Mouse (Mus musculus) brain, embryonic 14.5 days (tissue): ENCODE data around the gene Gh. TPM values are rescaled to one million over a fixed set of nuclear protein-coding genes. Genes with fewer than 3 reads are reported as not detected.
A peak's percentile ranks its signal among the peaks of the same experiment; 100 is the strongest.

Experiments
- DNase-seq: peaks from one replicate; pipeline ENCODE4 v3.0.0-alpha.2; 2011; ENCODE audit warnings: low read depth
- CTCF ChIP-seq: fragments of 200-500 bp; IDR thresholded peaks from 2 replicates; pipeline ENCODE4 v1.5.1; 2012; ENCODE audit warnings: inconsistent platforms, mild to moderate bottlenecking, moderate library complexity, borderline replicate concordance; ENCODE audit not compliant: insufficient read depth, insufficient read length; ENCODE audit errors: extremely low read depth
- POLR2A ChIP-seq: fragments of 200-500 bp; IDR thresholded peaks from 2 replicates; pipeline ENCODE4 v1.6.1; 2012; ENCODE audit warnings: mild to moderate bottlenecking, inconsistent platforms, borderline replicate concordance; ENCODE audit not compliant: poor library complexity, insufficient read depth, insufficient read length, severe bottlenecking; ENCODE audit errors: extremely low read depth
- polyA plus RNA-seq: library from polyadenylated mRNA; depleted of rRNA; stranded (reverse); fragments of >200 nt; gene quantifications from 2 replicates; pipeline ENCODE4 v1.2.3, GENCODE M21; 2012; rRNA removed

Gh gene
- polyA plus RNA-seq, 1 experiment, result not detected

GRCm38 (mm10) chr11:106266431-106266830 is 35.2 kb downstream of the Gh start:
- TF ChIP-seq POLR2A (no peak), CTCF (no peak)
- DNase-seq, result no peak

GRCm38 (mm10) chr11:106265570-106265969 is 36.1 kb downstream of the Gh start:
- TF ChIP-seq CTCF (no peak), POLR2A (no peak)
- DNase-seq, result no peak

DNA sequence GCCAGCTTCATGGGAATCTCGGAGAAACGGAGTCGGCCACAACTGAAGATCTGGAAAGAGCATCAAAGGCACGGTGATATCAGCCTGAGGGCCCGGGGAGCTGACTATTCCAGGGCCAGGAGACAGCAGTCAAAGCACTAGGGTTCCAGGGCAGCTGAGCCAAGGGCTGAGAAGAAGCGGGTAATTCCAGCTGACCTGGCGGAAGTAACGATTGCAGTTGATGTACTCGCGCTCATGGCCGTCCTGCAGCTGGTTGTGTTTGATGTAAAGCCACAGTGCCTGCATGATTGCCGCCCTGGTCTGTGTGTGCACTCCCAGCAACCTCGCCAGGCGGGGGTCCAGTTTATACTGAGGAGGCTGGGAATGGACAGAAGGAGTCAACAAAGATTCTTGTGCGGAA is 36.7 kb downstream of the Gh start:
- TF ChIP-seq CTCF (no peak), POLR2A (no peak)
- no peak for DNase-seq

DNA sequence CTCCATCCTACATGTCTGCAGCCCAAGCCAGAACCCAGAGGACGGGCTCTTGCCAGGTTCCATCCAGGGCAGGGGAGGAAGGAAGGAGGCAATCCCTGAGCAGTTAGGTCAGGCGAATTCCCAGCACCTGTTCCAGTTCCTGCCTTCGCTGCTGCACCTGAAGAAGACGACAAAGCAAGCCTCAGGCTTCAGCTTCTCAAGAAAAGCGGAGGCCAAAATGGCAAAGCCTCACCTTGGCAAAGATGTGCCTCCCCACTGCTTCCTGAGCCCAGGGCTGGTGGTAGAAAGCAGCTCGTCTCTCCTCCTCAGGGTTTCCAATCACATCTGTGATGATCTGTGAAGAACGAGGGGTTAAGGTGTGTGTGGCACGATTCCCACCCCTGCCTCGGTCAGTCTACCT is 37.7 kb downstream of the Gh start:
- TF ChIP-seq CTCF (no peak), POLR2A (no peak)
- no peak for DNase-seq

DNA sequence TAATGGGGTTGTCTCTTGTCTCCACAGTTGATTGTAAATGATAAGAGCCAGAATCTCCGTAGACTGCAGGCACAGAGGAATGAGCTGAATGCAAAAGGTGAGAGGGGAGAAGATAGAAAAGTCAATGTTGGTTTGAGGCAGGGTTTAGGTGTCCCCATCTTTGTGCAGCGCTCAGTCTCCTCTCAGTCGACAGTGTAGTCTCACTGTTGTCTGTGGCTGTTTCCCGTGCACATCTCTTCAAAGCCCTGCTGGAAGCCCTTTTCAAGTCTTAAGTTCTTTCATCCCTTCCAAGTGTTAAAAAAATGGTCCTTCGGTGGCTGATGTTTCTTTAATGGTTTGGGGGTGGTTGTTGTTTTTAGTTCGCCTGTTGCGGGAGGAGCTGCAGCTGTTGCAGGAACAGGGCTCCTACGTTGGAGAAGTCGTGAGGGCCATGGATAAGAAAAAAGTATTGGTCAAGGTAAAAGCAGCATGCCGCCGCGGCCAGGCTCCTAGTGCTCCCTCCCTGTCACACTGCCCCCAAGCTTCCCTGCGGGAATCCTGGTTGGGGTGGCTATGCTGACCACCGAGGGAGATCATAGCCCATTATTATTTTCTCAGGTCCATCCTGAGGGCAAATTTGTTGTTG is 40.7 kb downstream of the Gh start:
- DNase-seq, result no peak
- TF ChIP-seq CTCF (no peak), POLR2A (no peak)

GRCm38 (mm10) chr11:106256775-106257174 is 44.9 kb downstream of the Gh start:
- TF ChIP-seq POLR2A (no peak), CTCF (no peak)
- no peak for DNase-seq

- DNase-seq, result peak; percentile 98
- TF ChIP-seq CTCF (no peak), POLR2A (peak; percentile 47; the same call in 1 of the 2 replicates)
These were observed 45.8 kb downstream of the Gh start, which contains the start of the genes Ftsj3 and Psmc5 for GRCm38 (mm10) chr11:106255685-106256451. TSS of gene Ftsj3 (minus strand) at chr11:106256079. TSS of gene Psmc5 (plus strand) at chr11:106256154.

- TF ChIP-seq POLR2A, result no peak
- no peak for TF ChIP-seq CTCF
- DNase-seq, result peak; percentile 11
These were observed 46.5 kb downstream of the Gh start for GRCm38 (mm10) chr11:106255174-106255573.

DNA sequence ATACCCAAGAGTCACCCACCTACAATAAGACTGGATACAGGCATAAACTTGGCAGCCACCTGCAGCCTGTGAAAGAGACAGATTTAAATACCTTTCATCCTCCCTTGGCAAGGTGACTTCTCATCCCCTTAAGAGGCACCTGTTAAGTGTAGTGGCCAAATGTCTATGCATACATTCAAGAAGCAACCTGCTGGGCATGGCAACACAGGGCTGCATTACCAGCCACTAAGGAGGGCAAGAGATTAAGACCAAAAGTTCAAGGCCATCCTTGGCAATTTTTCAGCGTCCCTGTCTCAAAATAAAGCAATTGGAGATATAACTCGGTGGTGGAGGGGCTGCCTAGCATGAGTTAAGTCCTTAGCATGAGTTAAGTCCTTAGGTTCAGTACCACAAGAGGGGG is 46.9 kb downstream of the Gh start:
- no peak for DNase-seq
- no peak for TF ChIP-seq POLR2A
- no peak for TF ChIP-seq CTCF

Other genes starting within 250 kb of the Gh start
- gene Taco1, start 235.8 kb downstream of the Gh start, polyA plus RNA-seq, result 12.6 and 13.4 TPM in 2 replicates
- gene Map3k3, start 217.3 kb downstream of the Gh start, polyA plus RNA-seq, result 33.1 and 33.5 TPM in 2 replicates
- gene Gm10840, start 141.0 kb downstream of the Gh start, polyA plus RNA-seq, result 0.77 TPM in 1 of 2 replicates, not detected in the other
- 128 and 134 TPM in 2 replicates for gene Limd2, start 141.0 kb downstream of the Gh start, polyA plus RNA-seq
- 54.3 and 68.3 TPM in 2 replicates for gene Strada, start 99.7 kb downstream of the Gh start, polyA plus RNA-seq
- gene Ccdc47, start 85.5 kb downstream of the Gh start, polyA plus RNA-seq, result 44.1 and 54.9 TPM in 2 replicates
- gene Ddx42, start 84.9 kb downstream of the Gh start, polyA plus RNA-seq, result 41.1 and 56.8 TPM in 2 replicates
- 30.1 and 31.5 TPM in 2 replicates for gene Ftsj3, start 45.8 kb downstream of the Gh start, polyA plus RNA-seq
- gene Psmc5, start 45.7 kb downstream of the Gh start, polyA plus RNA-seq, result 162 and 165 TPM in 2 replicates
- gene Smarcd2, start 28.9 kb downstream of the Gh start, polyA plus RNA-seq, result 37.3 and 51.0 TPM in 2 replicates
- gene Tcam1, start 25.2 kb downstream of the Gh start, polyA plus RNA-seq, result 0.15 and 0.23 TPM in 2 replicates
- 0.48 and 0.62 TPM in 2 replicates for gene Cd79b, start 12.9 kb upstream of the Gh start, polyA plus RNA-seq
- gene Scn4a, start 51.4 kb upstream of the Gh start, polyA plus RNA-seq, result 0.01 and 0.07 TPM in 2 replicates
- gene Prr29, start 63.6 kb upstream of the Gh start, polyA plus RNA-seq, result not detected in 2 replicates
- gene Icam2, start 86.2 kb upstream of the Gh start, polyA plus RNA-seq, result 11.5 and 11.9 TPM in 2 replicates
- gene Ern1, start 186.0 kb upstream of the Gh start, polyA plus RNA-seq, result 11.3 and 11.9 TPM in 2 replicates